In genomic region chr19:40964367-40964891, GRCm38 (mm10) we compare ENCODE assay signal across 29 mouse cellular contexts. TPM values are rescaled to one million over a fixed set of nuclear protein-coding genes. Genes with fewer than 3 reads are reported as not detected.
DNase-seq lines count a peak whose midpoint lies in the region; ATAC-seq and TF ChIP-seq lines count a peak whose summit lies in the region.
"Had no signal": no experiment of that assay in that cellular context is flagged by ENCODE, and none has a peak within 500 bp of the region (broad histone marks: within the 10 kb centered on the region; RNA-seq: fewer than 3 reads in every experiment).

No protein-coding gene starts in this region.

- no peak overlapping the region for H3K4me3 ChIP-seq in kidney, embryonic 16.5 days (ENCODE audit: low read length)
- H3K4me3 ChIP-seq in CH12.LX (replicated peaks in 1 of 3; ENCODE audit: low read depth in 2 of 3, low read length in 2 of 3, poor library complexity in 1 of 3) = no peak overlapping the region
- no peak overlapping the region for H3K4me3 ChIP-seq in embryonic facial prominence, embryonic 14.5 days (ENCODE audit: low read depth, low read length)
- H3K4me3 ChIP-seq in limb, embryonic 14.5 days (replicated peaks; ENCODE audit: low read length) = no peak overlapping the region
- H3K4me3 ChIP-seq in midbrain, embryonic 13.5 days (replicated peaks) = no peak overlapping the region
- H3K4me3 ChIP-seq in liver, embryonic 11.5 days (ENCODE audit: low read depth, low read length) = no peak overlapping the region
- H3K4me3 ChIP-seq: forebrain, embryonic 10.5 days; hindbrain, embryonic 12.5 days; left cerebral cortex, adult 2 months; liver, embryonic 12.5 days; neural tube, embryonic 15.5 days had no signal

- in situ Hi-C loops in CH12.LX (cut with MboI; ENCODE audit: low pct_ligation_motif_present, low pct_unique_long_range_greater_than_20kb, low sequenced_read_pairs) = loop anchor here (5.0 kb wide), 1 partner anchor 38 kb away; no protein-coding TSS in a partner anchor

- dilution Hi-C loops in CH12.LX (cut with MboI; ENCODE audit: extremely low pct_ligation_motif_present, extremely low pct_unique_long_range_greater_than_20kb, low sequenced_read_pairs) = no loop called here

- no peak for TF ChIP-seq POLR2A in CH12.LX (IDR thresholded peaks at IDR 0.05; ENCODE audit: low read depth, low read length)
- no peak for TF ChIP-seq POLR2A in limb, embryonic 14.5 days (IDR thresholded peaks at IDR 0.05; ENCODE audit: borderline replicate concordance, extremely low read depth, insufficient read depth, insufficient read length)

- H3K4me2 ChIP-seq in kidney, embryonic 16.5 days (replicated peaks; ENCODE audit: low read depth, low read length) = no peak overlapping the region
- H3K4me2 ChIP-seq in CH12.LX (ENCODE audit: insufficient read depth, low read depth, poor library complexity, severe bottlenecking) = peak overlapping the region; percentile 67
- H3K4me2 ChIP-seq in embryonic facial prominence, embryonic 14.5 days (ENCODE audit: low read depth, low read length) = no peak overlapping the region
- no peak overlapping the region for H3K4me2 ChIP-seq in limb, embryonic 14.5 days (replicated peaks; ENCODE audit: low read depth, low read length, severe bottlenecking)
- no peak overlapping the region for H3K4me2 ChIP-seq in midbrain, embryonic 13.5 days (replicated peaks)
- no peak overlapping the region for H3K4me2 ChIP-seq in liver, embryonic 11.5 days
- H3K4me2 ChIP-seq: hindbrain, embryonic 12.5 days; liver, embryonic 12.5 days; midbrain, embryonic 11.5 days; neural tube, embryonic 15.5 days had no signal

- no peak overlapping the region for H3K9ac ChIP-seq in kidney, embryonic 16.5 days (replicated peaks; ENCODE audit: low read length)
- H3K9ac ChIP-seq in CH12.LX (ENCODE audit: insufficient read depth, low read depth) = no peak overlapping the region
- no peak overlapping the region for H3K9ac ChIP-seq in embryonic facial prominence, embryonic 14.5 days (ENCODE audit: low read depth, low read length)
- H3K9ac ChIP-seq in limb, embryonic 14.5 days (ENCODE audit: low read depth, low read length, severe bottlenecking) = no peak overlapping the region
- H3K9ac ChIP-seq in midbrain, embryonic 13.5 days (replicated peaks) = no peak overlapping the region
- no peak overlapping the region for H3K9ac ChIP-seq in liver, embryonic 11.5 days (ENCODE audit: low read depth, low read length)
- H3K9ac ChIP-seq: hindbrain, embryonic 12.5 days; liver, embryonic 12.5 days; neural tube, embryonic 15.5 days had no signal

- no peaks in the 10 kb centered on the region for H3K36me3 ChIP-seq in kidney, embryonic 16.5 days (ENCODE audit: insufficient read depth, low read length)
- H3K36me3 ChIP-seq in CH12.LX (replicated peaks in 1 of 2; ENCODE audit: control insufficient read depth in 1 of 2, insufficient read depth in 1 of 2, low read length in 1 of 2) = peaks cover 67 to 78% of the 10 kb centered on the region in 2 experiments
- H3K36me3 ChIP-seq in embryonic facial prominence, embryonic 14.5 days (ENCODE audit: control insufficient read depth, insufficient read depth, low read length) = no peaks in the 10 kb centered on the region
- H3K36me3 ChIP-seq in limb, embryonic 14.5 days (ENCODE audit: control insufficient read depth, insufficient read depth, low read length) = no peaks in the 10 kb centered on the region
- no peaks in the 10 kb centered on the region for H3K36me3 ChIP-seq in midbrain, embryonic 13.5 days
- no peaks in the 10 kb centered on the region for H3K36me3 ChIP-seq in liver, embryonic 11.5 days (ENCODE audit: control insufficient read depth, insufficient read depth, low read length)
- H3K36me3 ChIP-seq: forebrain, embryonic 10.5 days; G1E; hindbrain, embryonic 12.5 days; liver, embryonic 12.5 days; neural tube, embryonic 15.5 days had no signal

- no peak for DNase-seq in kidney, adult 11 months
- no peak for DNase-seq in CH12.LX (ENCODE audit: extremely low read depth)
- peak; percentile 43 for DNase-seq in embryonic facial prominence, embryonic 14.5 days (ENCODE audit: low spot score)
- DNase-seq in limb, embryonic 14.5 days (ENCODE audit: low spot score) = peak; percentile 21
- no peak for DNase-seq in liver, embryonic 11.5 days (ENCODE audit: low spot score)
- no peak for DNase-seq in urinary bladder, postnatal 10 days (ENCODE audit: low spot score)
- DNase-seq: adrenal gland, postnatal 36 days; cerebellum, adult 18-20 months; cerebellum, postnatal 25 days; gastrocnemius, postnatal 25 days; heart, adult 18-20 months; kidney, adult 9 months; kidney, postnatal 4 days; layer of hippocampus, adult 9-11 months; left cerebral cortex, postnatal 4 days; right cerebral cortex, adult 18-20 months; thymus, postnatal 25 days had no signal

- TF ChIP-seq EP300 in CH12.LX (IDR thresholded peaks at IDR 0.05; ENCODE audit: low read length) = no peak

- TF ChIP-seq RAD21 in CH12.LX (IDR thresholded peaks at IDR 0.05; ENCODE audit: low read depth, low read length) = no peak

- H3K27me3 ChIP-seq in kidney, embryonic 16.5 days (ENCODE audit: insufficient read depth, low read length) = no peaks in the 10 kb centered on the region
- H3K27me3 ChIP-seq in CH12.LX (replicated peaks) = no peaks in the 10 kb centered on the region
- H3K27me3 ChIP-seq in embryonic facial prominence, embryonic 14.5 days (replicated peaks; ENCODE audit: control insufficient read depth, insufficient read depth, low read length) = no peaks in the 10 kb centered on the region
- no peaks in the 10 kb centered on the region for H3K27me3 ChIP-seq in limb, embryonic 14.5 days (ENCODE audit: control insufficient read depth, insufficient read depth, low read length)
- H3K27me3 ChIP-seq in midbrain, embryonic 13.5 days = no peaks in the 10 kb centered on the region
- H3K27me3 ChIP-seq in liver, embryonic 11.5 days (replicated peaks; ENCODE audit: control insufficient read depth, insufficient read depth, low read length) = peaks cover 2% of the 10 kb centered on the region; the same call in 1 of the 2 replicates
- H3K27me3 ChIP-seq: hindbrain, embryonic 12.5 days; neural tube, embryonic 15.5 days; Patski had no signal

- no peak; the same call in 1 of the 2 replicates for ATAC-seq in kidney, embryonic 16.5 days (ENCODE audit: low FRiP score, low TSS enrichment)
- ATAC-seq in embryonic facial prominence, embryonic 14.5 days (ENCODE audit: low read depth) = no peak
- ATAC-seq in limb, embryonic 14.5 days (ENCODE audit: low FRiP score, low read depth) = no peak
- ATAC-seq in midbrain, embryonic 13.5 days = no peak
- no peak for ATAC-seq in liver, embryonic 11.5 days (replicated peaks; ENCODE audit: low FRiP score)
- ATAC-seq: forebrain, embryonic 16.5 days; liver, embryonic 12.5 days; lung, postnatal 0 days; Patski had no signal

- TF ChIP-seq CTCF in CH12.LX (conservative IDR thresholded peaks at IDR 0.05 in 1 of 2, IDR thresholded peaks at IDR 0.05 in 1 of 2; ENCODE audit: low read depth in 2 of 2, low read length in 2 of 2) = no peak

- peaks cover 36% of the 10 kb centered on the region for H3K79me2 ChIP-seq in CH12.LX (replicated peaks; ENCODE audit: control insufficient read depth, extremely low read depth, insufficient read depth, poor library complexity, severe bottlenecking)

- WGBS in kidney, embryonic 16.5 days = 52% methylated on average over 3 of the region's 3 CpGs
- 66% methylated on average over 3 of the region's 3 CpGs for WGBS in embryonic facial prominence, embryonic 14.5 days
- 68% methylated on average over 3 of the region's 3 CpGs for WGBS in limb, embryonic 14.5 days
- 55% methylated on average over 3 of the region's 3 CpGs for WGBS in midbrain, embryonic 13.5 days
- WGBS in liver, embryonic 11.5 days = 63% methylated on average over 3 of the region's 3 CpGs

- H3K27ac ChIP-seq in kidney, embryonic 16.5 days (ENCODE audit: low read length) = peak overlapping the region; percentile 72
- H3K27ac ChIP-seq in CH12.LX (ENCODE audit: insufficient read depth, low read depth) = peak overlapping the region; percentile 95
- H3K27ac ChIP-seq in embryonic facial prominence, embryonic 14.5 days (replicated peaks; ENCODE audit: low read depth, low read length) = no peak overlapping the region; the same call in 1 of the 2 replicates
- H3K27ac ChIP-seq in limb, embryonic 14.5 days (replicated peaks; ENCODE audit: low read depth, low read length) = no peak overlapping the region
- no peak overlapping the region for H3K27ac ChIP-seq in midbrain, embryonic 13.5 days
- no peak overlapping the region for H3K27ac ChIP-seq in liver, embryonic 11.5 days (ENCODE audit: low read depth, low read length)
- H3K27ac ChIP-seq: forebrain, embryonic 10.5 days; hindbrain, embryonic 12.5 days; left cerebral cortex, adult 2 months; liver, embryonic 12.5 days; neural tube, embryonic 15.5 days had no signal

- no peaks in the 10 kb centered on the region for H3K9me3 ChIP-seq in kidney, embryonic 16.5 days (ENCODE audit: low read length)
- H3K9me3 ChIP-seq in CH12.LX (replicated peaks; ENCODE audit: low read length) = no peaks in the 10 kb centered on the region
- no peaks in the 10 kb centered on the region for H3K9me3 ChIP-seq in embryonic facial prominence, embryonic 14.5 days (ENCODE audit: control insufficient read depth, low read length)
- H3K9me3 ChIP-seq in limb, embryonic 14.5 days (ENCODE audit: control insufficient read depth, low read length) = no peaks in the 10 kb centered on the region
- H3K9me3 ChIP-seq in midbrain, embryonic 13.5 days = no peaks in the 10 kb centered on the region
- no peaks in the 10 kb centered on the region for H3K9me3 ChIP-seq in liver, embryonic 11.5 days (ENCODE audit: control insufficient read depth, low read length)
- H3K9me3 ChIP-seq: forebrain, embryonic 10.5 days; G1E; hindbrain, embryonic 12.5 days; liver, embryonic 12.5 days; neural tube, embryonic 15.5 days had no signal

- H3K4me1 ChIP-seq in kidney, embryonic 16.5 days (ENCODE audit: insufficient read depth, low read length) = no peaks in the 10 kb centered on the region
- peaks cover 34 to 79% of the 10 kb centered on the region in 2 experiments for H3K4me1 ChIP-seq in CH12.LX (ENCODE audit: control insufficient read depth in 1 of 2, insufficient read depth in 2 of 2)
- H3K4me1 ChIP-seq in embryonic facial prominence, embryonic 14.5 days (ENCODE audit: control insufficient read depth, insufficient read depth, low read length) = no peaks in the 10 kb centered on the region
- no peaks in the 10 kb centered on the region for H3K4me1 ChIP-seq in limb, embryonic 14.5 days (ENCODE audit: control insufficient read depth, insufficient read depth, low read length)
- H3K4me1 ChIP-seq in midbrain, embryonic 13.5 days (replicated peaks) = no peaks in the 10 kb centered on the region; the same call in 1 of the 2 replicates
- H3K4me1 ChIP-seq in liver, embryonic 11.5 days (replicated peaks; ENCODE audit: control insufficient read depth, insufficient read depth, low read length) = peaks cover 4% of the 10 kb centered on the region; the same call in 1 of the 2 replicates
- H3K4me1 ChIP-seq: hindbrain, embryonic 12.5 days; neural tube, embryonic 15.5 days had no signal

RNA-seq across cellular contexts. Expression of gene Blnk, which starts 29.9 kb away (rescaled TPM):
- polyA plus RNA-seq in kidney, embryonic 16.5 days (2015; fragmentation: Nextera tagmentation; extraction: Ambion mirVana) = 19.2 and 20.8 TPM in 2 replicates
- 86.8 and 142 TPM in 2 replicates for total RNA-seq in CH12.LX (2012; rRNA removed)
- 101 and 108 TPM in 2 replicates for total RNA-seq in CH12.LX (2014; rRNA removed)
- polyA plus RNA-seq in CH12.LX (2012; ENCODE audit: insufficient read length, low read depth) = 259 and 284 TPM in 2 replicates
- 2.4 and 2.7 TPM in 2 replicates for polyA plus RNA-seq in embryonic facial prominence, embryonic 14.5 days (2014; fragmentation: Nextera tagmentation; extraction: Ambion mirVana)
- 0.36 and 0.72 TPM in 2 replicates for polyA plus RNA-seq in limb, embryonic 14.5 days (2012; rRNA removed)
- polyA plus RNA-seq in limb, embryonic 14.5 days (2014; fragmentation: Nextera tagmentation; extraction: Ambion mirVana) = 1.2 and 1.6 TPM in 2 replicates
- 0.31 and 0.32 TPM in 2 replicates for polyA plus RNA-seq in midbrain, embryonic 13.5 days (2015; fragmentation: Nextera tagmentation; extraction: Ambion mirVana)
- 0.26 and 0.31 TPM in 2 replicates for polyA plus RNA-seq in liver, embryonic 11.5 days (2014; fragmentation: Nextera tagmentation; extraction: Ambion mirVana)

Comparison
In these comparisons a context has a peak if more than half of its experiments do, and no peak if none do; other contexts are left out.
1. H3K27ac ChIP-seq: peak in kidney, embryonic 16.5 days (single experiment) and CH12.LX (single experiment); none in embryonic facial prominence, embryonic 14.5 days (single experiment), limb, embryonic 14.5 days (single experiment), midbrain, embryonic 13.5 days (single experiment) and liver, embryonic 11.5 days (single experiment).
2. DNase-seq: peak in embryonic facial prominence, embryonic 14.5 days (single experiment) and limb, embryonic 14.5 days (single experiment); none in kidney, adult 11 months (single experiment), CH12.LX (single experiment), liver, embryonic 11.5 days (single experiment) and urinary bladder, postnatal 10 days (single experiment).
3. RNA of gene Blnk, which starts 29.9 kb away (polyA plus RNA-seq): 259 to 284 TPM in CH12.LX; 19.2 to 20.8 TPM in kidney, embryonic 16.5 days, 2.4 to 2.7 TPM in embryonic facial prominence, embryonic 14.5 days, 0.36 to 1.6 TPM in limb, embryonic 14.5 days, 0.31 to 0.32 TPM in midbrain, embryonic 13.5 days and 0.26 to 0.31 TPM in liver, embryonic 11.5 days; every median in the first group is over 10 times any median in the second.